Mouse (Mus musculus) intestine, postnatal 0 days (tissue): Measurements from ENCODE around the gene Krt25. TPM values are rescaled to one million over a fixed set of nuclear protein-coding genes. Genes with fewer than 3 reads are reported as not detected.

Experiments used
- ATAC-seq: fragments of 200-750 bp; cut with Nextera tagmentation; 2 replicates; pipeline ENCODE4 v1.8.0; 2017; ENCODE audit warnings: mild to moderate bottlenecking, moderate TSS enrichment, moderate library complexity
- H3K27ac ChIP-seq: fragments of 300-500 bp; sonication (generic); 2 replicates; pipeline ENCODE4 v1.5.1; 2014; ENCODE audit warnings: mild to moderate bottlenecking, low read depth, low read length, moderate library complexity
- H3K27me3 ChIP-seq: fragments of 300-500 bp; sonication (generic); replicated peaks from 2 replicates; pipeline ENCODE4 v1.6.1; 2014; ENCODE audit warnings: low read length, mixed read lengths; ENCODE audit not compliant: control insufficient read depth, insufficient read depth
- H3K36me3 ChIP-seq: fragments of 300-500 bp; sonication (generic); 2 replicates; pipeline ENCODE4 v1.6.1; 2014; ENCODE audit warnings: mild to moderate bottlenecking, moderate library complexity; ENCODE audit not compliant: control insufficient read depth, insufficient read depth
- H3K4me1 ChIP-seq: fragments of 300-500 bp; sonication (generic); replicated peaks from 2 replicates; pipeline ENCODE4 v1.6.1; 2014; ENCODE audit warnings: antibody characterized with exemption, low read length, mixed read lengths; ENCODE audit not compliant: control insufficient read depth, insufficient read depth
- H3K4me2 ChIP-seq: fragments of 300-500 bp; sonication (generic); replicated peaks from 2 replicates; pipeline ENCODE4 v1.6.1; 2014; ENCODE audit warnings: low read depth, mild to moderate bottlenecking, moderate library complexity
- H3K4me3 ChIP-seq: fragments of 300-500 bp; sonication (generic); 2 replicates; pipeline ENCODE4 v1.5.1; 2014; ENCODE audit warnings: low read depth, low read length
- H3K9ac ChIP-seq: fragments of 300-500 bp; sonication (generic); 2 replicates; pipeline ENCODE4 v1.6.1; 2014; ENCODE audit warnings: mild to moderate bottlenecking, low read depth, low read length
- H3K9me3 ChIP-seq: fragments of 300-500 bp; sonication (generic); 2 replicates; pipeline ENCODE4 v1.6.1; 2016; ENCODE audit warnings: mixed run types; ENCODE audit not compliant: control insufficient read depth
- CTCF ChIP-seq: sonication (generic); IDR thresholded peaks from 2 replicates; pipeline ENCODE4 v1.5.1; 2016; ENCODE audit warnings: low read depth, mild to moderate bottlenecking, control low read depth, antibody characterized with exemption, moderate library complexity
- WGBS: fragments of 180-500 bp; shearing (Covaris S2); extraction: QIAGEN DNeasy Blood & Tissue Kit; methylation state at CpG from one replicate; pipeline ENCODE4 v1.1.7; 2014; 5-methylcytosine and 5-hydroxymethylcytosine counted together
- polyA plus RNA-seq: library from polyadenylated mRNA; unstranded; fragments of >200 nt; fragmentation: Nextera tagmentation; extraction: Ambion mirVana; gene quantifications from 2 replicates; pipeline ENCODE4 v1.2.1, GENCODE M21; 2015

The Krt25 gene
- polyA plus RNA-seq, 1 experiment from 2014 or later, result 0.26 TPM

DNA sequence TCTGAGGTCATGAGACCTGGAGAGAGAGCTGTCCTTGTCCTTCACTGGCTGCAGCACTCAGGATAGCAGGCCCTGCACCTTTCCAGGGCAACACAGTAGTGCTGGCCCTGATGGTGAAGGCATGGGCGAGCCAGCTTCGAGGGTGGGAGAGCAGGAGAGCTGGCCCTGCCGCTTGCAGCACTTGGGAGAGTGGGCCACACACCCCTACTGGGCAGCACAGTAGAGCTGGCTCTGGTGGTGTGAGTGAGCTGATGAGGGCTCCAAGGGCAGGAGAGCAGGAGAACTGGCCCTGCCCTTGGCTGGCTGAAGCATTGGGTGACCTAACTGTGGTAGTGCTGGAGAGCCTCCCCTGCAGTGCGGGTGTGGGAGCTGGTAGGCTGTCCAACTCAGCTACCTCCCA, 50.0 kb downstream of the Krt25 start:
- no peaks in the 10 kb centered on the region for H3K36me3 ChIP-seq
- no peaks in the 10 kb centered on the region for H3K4me1 ChIP-seq
- whole genome bisulfite sequencing, result 90% methylated on average over 4 of the region's 4 CpGs
- no peak overlapping the region for H3K4me2 ChIP-seq
- TF ChIP-seq CTCF, result no peak
- H3K9me3 ChIP-seq, result no peaks in the 10 kb centered on the region
- H3K27me3 ChIP-seq, result no peaks in the 10 kb centered on the region
- no peak overlapping the region for H3K27ac ChIP-seq
- no peak overlapping the region for H3K4me3 ChIP-seq
- no peak for ATAC-seq
- no peak overlapping the region for H3K9ac ChIP-seq

DNA sequence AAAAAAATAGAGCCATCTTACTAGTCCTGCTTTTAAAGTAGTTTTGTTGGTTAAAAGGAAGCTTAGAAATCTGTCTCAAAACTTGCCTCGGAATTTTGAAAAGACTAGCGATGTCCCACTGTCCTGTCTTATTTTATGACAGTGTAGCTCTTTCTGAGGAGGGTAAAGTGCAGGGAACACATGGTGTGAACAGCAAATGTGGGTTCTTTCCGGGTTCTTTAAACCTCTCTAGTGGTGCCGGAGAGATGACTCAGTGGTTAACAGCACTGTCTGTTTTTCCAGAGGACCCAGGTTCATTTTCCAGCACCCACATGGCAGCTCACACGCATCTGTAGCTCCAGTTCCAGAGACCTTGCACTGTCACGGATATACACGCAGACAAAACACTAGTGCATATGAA, 53.6 kb downstream of the Krt25 start:
- 52% methylated on average over 7 of the region's 7 CpGs for WGBS
- 0 out of 2 replicates have a peak overlapping the region, but pooled peaks have one; percentile 21 for H3K4me2 ChIP-seq

DNA sequence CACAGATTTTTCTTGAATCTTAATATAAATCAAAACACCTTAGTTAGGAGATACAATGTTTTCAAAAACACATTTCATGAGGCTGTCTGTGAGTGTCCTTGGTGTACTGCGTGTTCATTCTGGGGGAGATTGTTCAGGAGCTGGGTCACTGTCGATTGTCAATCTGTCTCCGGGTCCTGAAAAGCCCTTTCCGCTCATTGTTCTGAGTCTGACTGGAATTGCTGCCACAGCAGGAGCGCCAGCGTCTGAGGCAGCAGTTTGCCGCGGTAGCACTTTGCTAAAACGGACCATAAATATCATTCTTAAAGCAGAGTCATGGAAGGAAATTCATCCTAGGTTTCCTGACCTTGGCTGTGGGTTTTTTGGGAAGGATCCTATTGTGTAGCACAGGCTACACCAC, 57.0 kb downstream of the Krt25 start:
- Histone ChIP-seq H3K9ac (no peak overlapping the region), H3K4me2 (no peak overlapping the region), H3K27me3 (no peaks in the 10 kb centered on the region), H3K27ac (no peak overlapping the region), H3K4me3 (no peak overlapping the region), H3K9me3 (no peaks in the 10 kb centered on the region), H3K4me1 (no peaks in the 10 kb centered on the region), H3K36me3 (no peaks in the 10 kb centered on the region)
- TF ChIP-seq CTCF, result no peak
- 50% methylated on average over 9 of the region's 9 CpGs for WGBS
- ATAC-seq, result no peak

More for the DNA sequence above, 53.6 kb downstream of the Krt25 start:
- no peaks in the 10 kb centered on the region for H3K9me3 ChIP-seq
- H3K4me3 ChIP-seq, result no peak overlapping the region
- H3K27me3 ChIP-seq, result no peaks in the 10 kb centered on the region
- no peak for TF ChIP-seq CTCF
- H3K4me1 ChIP-seq, result no peaks in the 10 kb centered on the region
- 0 out of 2 replicates have a peak overlapping the region, but pooled peaks have one; percentile 7 for H3K9ac ChIP-seq
- peak; percentile 83 for ATAC-seq
- H3K27ac ChIP-seq, result no peak overlapping the region
- H3K36me3 ChIP-seq, result no peaks in the 10 kb centered on the region

Other genes starting within 250 kb of the Krt25 start
- 0.39 and 0.53 TPM in 2 replicates for gene Tns4, start 233.6 kb downstream of the Krt25 start, polyA plus RNA-seq
- 0.14 TPM in 1 of 2 replicates, not detected in the other for gene Ccr7, start 167.9 kb downstream of the Krt25 start, polyA plus RNA-seq
- 73.1 and 80.0 TPM in 2 replicates for gene Smarce1, start 91.9 kb downstream of the Krt25 start, polyA plus RNA-seq
- 0.42 and 0.61 TPM in 2 replicates for gene Krt222, start 78.9 kb downstream of the Krt25 start, polyA plus RNA-seq
- 0.08 TPM in 1 of 2 replicates, not detected in the other for gene Krt24, start 37.7 kb downstream of the Krt25 start, polyA plus RNA-seq
- gene Krt26, start 15.0 kb upstream of the Krt25 start, polyA plus RNA-seq, result not detected in 2 replicates
- gene Krt27, start 28.2 kb upstream of the Krt25 start, polyA plus RNA-seq, result not detected in 2 replicates
- gene Krt28, start 52.0 kb upstream of the Krt25 start, polyA plus RNA-seq, result not detected in 2 replicates
- gene Krt10, start 66.4 kb upstream of the Krt25 start, polyA plus RNA-seq, result 13.6 and 14.5 TPM in 2 replicates
- gene Krt12, start 99.3 kb upstream of the Krt25 start, polyA plus RNA-seq, result 0.07 and 0.10 TPM in 2 replicates
- 166 and 189 TPM in 2 replicates for gene Krt20, start 115.2 kb upstream of the Krt25 start, polyA plus RNA-seq
- 8.0 and 9.9 TPM in 2 replicates for gene Krt23, start 170.2 kb upstream of the Krt25 start, polyA plus RNA-seq
- gene Krt39, start 198.4 kb upstream of the Krt25 start, polyA plus RNA-seq, result not detected in 2 replicates
- gene Krt40, start 220.2 kb upstream of the Krt25 start, polyA plus RNA-seq, result not detected in 2 replicates
- not detected in 2 replicates for gene Krtap3-3, start 227.9 kb upstream of the Krt25 start, polyA plus RNA-seq
- not detected in 2 replicates for gene Krtap3-2, start 233.9 kb upstream of the Krt25 start, polyA plus RNA-seq
- gene Gm11939, start 236.5 kb upstream of the Krt25 start, polyA plus RNA-seq, result not detected in 2 replicates
- gene Krtap3-1, start 243.7 kb upstream of the Krt25 start, polyA plus RNA-seq, result 3.4 and 4.2 TPM in 2 replicates